Mouse (Mus musculus) forebrain, embryonic 13.5 days (tissue): ENCODE results near the gene Pgf. TPM values are rescaled to one million over a fixed set of nuclear protein-coding genes. Genes with fewer than 3 reads are reported as not detected.

Source experiments
- ATAC-seq: fragments of 200-750 bp; cut with Nextera tagmentation; 2 replicates; pipeline ENCODE4 v1.8.0; 2017
- H3K27ac ChIP-seq: fragments of 300-500 bp; sonication (generic); 2 replicates; pipeline ENCODE4 v1.5.1; 2015; ENCODE audit warnings: inconsistent platforms, mild to moderate bottlenecking, moderate library complexity
- H3K27me3 ChIP-seq: fragments of 300-500 bp; sonication (generic); 2 replicates; pipeline ENCODE4 v1.6.1; 2015; ENCODE audit warnings: mild to moderate bottlenecking, inconsistent platforms
- H3K36me3 ChIP-seq: fragments of 300-500 bp; sonication (generic); 2 replicates; pipeline ENCODE4 v1.6.1; 2015; ENCODE audit warnings: mild to moderate bottlenecking, inconsistent platforms; ENCODE audit not compliant: poor library complexity, severe bottlenecking
- H3K4me1 ChIP-seq: fragments of 300-500 bp; sonication (generic); 2 replicates; pipeline ENCODE4 v1.6.1; 2015; ENCODE audit warnings: inconsistent platforms
- H3K4me2 ChIP-seq: fragments of 300-500 bp; sonication (generic); 2 replicates; pipeline ENCODE4 v1.6.1; 2015; ENCODE audit warnings: inconsistent platforms, mild to moderate bottlenecking, moderate library complexity
- H3K4me3 ChIP-seq: fragments of 300-500 bp; sonication (generic); 2 replicates; pipeline ENCODE4 v1.5.1; 2015; ENCODE audit warnings: mild to moderate bottlenecking, inconsistent platforms
- H3K9ac ChIP-seq: fragments of 300-500 bp; sonication (generic); 2 replicates; pipeline ENCODE4 v1.6.1; 2015; ENCODE audit warnings: mild to moderate bottlenecking, inconsistent platforms
- H3K9me3 ChIP-seq: fragments of 300-500 bp; sonication (generic); replicated peaks from 2 replicates; pipeline ENCODE4 v1.6.1; 2016; ENCODE audit warnings: inconsistent platforms
- WGBS: fragments of 180-500 bp; shearing (Covaris S2); methylation state at CpG from one replicate; pipeline ENCODE4 v1.1.7; 2015; 5-methylcytosine and 5-hydroxymethylcytosine counted together
- polyA plus RNA-seq: library from polyadenylated mRNA; unstranded; fragments of >200 nt; fragmentation: Nextera tagmentation; extraction: Ambion mirVana; gene quantifications from 2 replicates; pipeline ENCODE4 v1.2.1, GENCODE M21; 2015

Pgf gene
- polyA plus RNA-seq, 1 experiment from 2014 or later: 7.0 TPM

- Histone ChIP-seq H3K27me3 (no peaks in the 10 kb centered on the region), H3K4me3 (no peak overlapping the region), H3K27ac (no peak overlapping the region), H3K4me1 (peaks cover 29% of the 10 kb centered on the region), H3K9me3 (no peaks in the 10 kb centered on the region), H3K4me2 (no peak overlapping the region), H3K9ac (no peak overlapping the region), H3K36me3 (peaks cover 5% of the 10 kb centered on the region; the same call in 1 of the 2 replicates)
- 82% methylated on average over 11 of the region's 11 CpGs for WGBS
- ATAC-seq: no peak
These were observed 7.2 kb downstream of the Pgf start for GRCm38 (mm10) chr12:85170284-85170947.

- WGBS: 57% methylated on average over 3 of the region's 3 CpGs
- Histone ChIP-seq H3K4me2 (peak overlapping the region; percentile 43; the same call in 1 of the 2 replicates), H3K36me3 (peaks cover 5% of the 10 kb centered on the region; the same call in 1 of the 2 replicates), H3K27me3 (no peaks in the 10 kb centered on the region), H3K4me1 (peaks cover 24% of the 10 kb centered on the region), H3K9me3 (no peaks in the 10 kb centered on the region), H3K4me3 (no peak overlapping the region), H3K9ac (0 out of 2 replicates have a peak overlapping the region, but pooled peaks have one; percentile 50), H3K27ac (no peak overlapping the region)
- no peak for ATAC-seq
These were observed 7.7 kb downstream of the Pgf start for GRCm38 (mm10) chr12:85169877-85170276.

GRCm38 (mm10) chr12:85169117-85169858 is 8.3 kb downstream of the Pgf start:
- 20% methylated on average over 27 of the region's 27 CpGs for WGBS
- peak; percentile 90 for ATAC-seq

GRCm38 (mm10) chr12:85166631-85167030 is 11.0 kb downstream of the Pgf start:
- Histone ChIP-seq H3K4me3 (no peak overlapping the region), H3K9me3 (no peaks in the 10 kb centered on the region), H3K4me2 (no peak overlapping the region), H3K4me1 (peaks cover 10% of the 10 kb centered on the region), H3K27me3 (no peaks in the 10 kb centered on the region), H3K9ac (no peak overlapping the region), H3K27ac (no peak overlapping the region), H3K36me3 (peaks cover 5% of the 10 kb centered on the region; the same call in 1 of the 2 replicates)
- ATAC-seq: no peak
- WGBS: 90% methylated on average over 9 of the region's 9 CpGs

More at GRCm38 (mm10) chr12:85169117-85169858, 8.3 kb downstream of the Pgf start:
- Histone ChIP-seq H3K4me2 (peak overlapping the region; percentile 43), H3K4me3 (peak overlapping the region; percentile 27), H3K27ac (no peak overlapping the region), H3K9ac (peak overlapping the region; percentile 50), H3K9me3 (no peaks in the 10 kb centered on the region), H3K4me1 (peaks cover 18% of the 10 kb centered on the region), H3K36me3 (peaks cover 5% of the 10 kb centered on the region; the same call in 1 of the 2 replicates), H3K27me3 (no peaks in the 10 kb centered on the region)

- no peak overlapping the region for H3K27ac ChIP-seq
- WGBS: 82% methylated on average over 5 of the region's 5 CpGs
- H3K9ac ChIP-seq: no peak overlapping the region
- ATAC-seq: no peak
- H3K9me3 ChIP-seq: no peaks in the 10 kb centered on the region
- H3K36me3 ChIP-seq: peaks cover 5% of the 10 kb centered on the region; the same call in 1 of the 2 replicates
- H3K4me3 ChIP-seq: no peak overlapping the region
- H3K4me2 ChIP-seq: no peak overlapping the region
- peaks cover 10% of the 10 kb centered on the region for H3K4me1 ChIP-seq
- H3K27me3 ChIP-seq: no peaks in the 10 kb centered on the region
These were observed 12.6 kb downstream of the Pgf start for GRCm38 (mm10) chr12:85164996-85165395.

- H3K4me3 ChIP-seq: no peak overlapping the region
- 77% methylated on average over 5 of the region's 5 CpGs for WGBS
These were observed 18.0 kb downstream of the Pgf start for GRCm38 (mm10) chr12:85159592-85159991.

GRCm38 (mm10) chr12:85158801-85159200 is 18.8 kb downstream of the Pgf start:
- Histone ChIP-seq H3K27me3 (no peaks in the 10 kb centered on the region), H3K4me3 (no peak overlapping the region), H3K4me1 (no peaks in the 10 kb centered on the region), H3K36me3 (no peaks in the 10 kb centered on the region), H3K9ac (no peak overlapping the region), H3K4me2 (no peak overlapping the region), H3K9me3 (no peaks in the 10 kb centered on the region), H3K27ac (no peak overlapping the region)
- no peak for ATAC-seq
- WGBS: 94% methylated on average over 8 of the region's 8 CpGs

More at GRCm38 (mm10) chr12:85159592-85159991, 18.0 kb downstream of the Pgf start:
- no peaks in the 10 kb centered on the region for H3K4me1 ChIP-seq
- no peak overlapping the region for H3K4me2 ChIP-seq
- no peak overlapping the region for H3K9ac ChIP-seq
- H3K27me3 ChIP-seq: no peaks in the 10 kb centered on the region
- no peak for ATAC-seq
- H3K36me3 ChIP-seq: no peaks in the 10 kb centered on the region
- no peak overlapping the region for H3K27ac ChIP-seq
- H3K9me3 ChIP-seq: no peaks in the 10 kb centered on the region

GRCm38 (mm10) chr12:85157797-85158460 is 19.7 kb downstream of the Pgf start:
- Histone ChIP-seq H3K36me3 (no peaks in the 10 kb centered on the region), H3K4me1 (no peaks in the 10 kb centered on the region), H3K9me3 (no peaks in the 10 kb centered on the region), H3K27ac (no peak overlapping the region), H3K4me3 (no peak overlapping the region), H3K4me2 (no peak overlapping the region), H3K9ac (no peak overlapping the region), H3K27me3 (0 out of 2 replicates have a peak, but pooled peaks cover 2% of the 10 kb centered on the region)
- ATAC-seq: no peak
- 90% methylated on average over 14 of the region's 14 CpGs for WGBS

- ATAC-seq: no peak
- Histone ChIP-seq H3K36me3 (no peaks in the 10 kb centered on the region), H3K4me3 (no peak overlapping the region), H3K27me3 (peaks cover 9% of the 10 kb centered on the region; the same call in 1 of the 2 replicates), H3K4me2 (no peak overlapping the region), H3K27ac (no peak overlapping the region), H3K9me3 (no peaks in the 10 kb centered on the region), H3K9ac (no peak overlapping the region), H3K4me1 (0 out of 2 replicates have a peak, but pooled peaks cover 1% of the 10 kb centered on the region)
- 80% methylated on average over 6 of the region's 6 CpGs for WGBS
These were observed 21.3 kb downstream of the Pgf start for GRCm38 (mm10) chr12:85156324-85156723.

GRCm38 (mm10) chr12:85153011-85153410 is 24.6 kb downstream of the Pgf start:
- Histone ChIP-seq H3K9me3 (no peaks in the 10 kb centered on the region), H3K4me1 (peaks cover 13% of the 10 kb centered on the region), H3K36me3 (no peaks in the 10 kb centered on the region), H3K4me2 (no peak overlapping the region), H3K27ac (no peak overlapping the region), H3K27me3 (peaks cover 20% of the 10 kb centered on the region), H3K4me3 (no peak overlapping the region), H3K9ac (no peak overlapping the region)
- 77% methylated on average over 3 of the region's 3 CpGs for WGBS
- ATAC-seq: no peak

GRCm38 (mm10) chr12:85151002-85151774 is 26.4 kb downstream of the Pgf start, which contains the start of gene Rps6kl1:
Rps6kl1 (minus strand) TSS chr12:85151264.
- H3K36me3 ChIP-seq: no peaks in the 10 kb centered on the region
- H3K27ac ChIP-seq: no peak within 1 kb of the TSS
- peak within 1 kb of the TSS; percentile 66 for H3K4me2 ChIP-seq
- WGBS: 14% methylated on average over 28 of the region's 28 CpGs
- H3K9ac ChIP-seq: peak within 1 kb of the TSS; percentile 65
- H3K4me1 ChIP-seq: peaks cover 13% of the 10 kb centered on the region
- peak within 1 kb of the TSS; percentile 47 for H3K4me3 ChIP-seq
- ATAC-seq: peak; percentile 97
- H3K9me3 ChIP-seq: no peaks in the 10 kb centered on the region
- H3K27me3 ChIP-seq: peaks cover 20% of the 10 kb centered on the region
